Mouse (Mus musculus): ENCODE measurements around the gene Bmp5. TPM values are rescaled to one million over a fixed set of nuclear protein-coding genes. Genes with fewer than 3 reads are reported as not detected.

The Bmp5 gene
- polyA plus RNA-seq, 1 experiment from 2014 or later = 8.4 TPM

DNA sequence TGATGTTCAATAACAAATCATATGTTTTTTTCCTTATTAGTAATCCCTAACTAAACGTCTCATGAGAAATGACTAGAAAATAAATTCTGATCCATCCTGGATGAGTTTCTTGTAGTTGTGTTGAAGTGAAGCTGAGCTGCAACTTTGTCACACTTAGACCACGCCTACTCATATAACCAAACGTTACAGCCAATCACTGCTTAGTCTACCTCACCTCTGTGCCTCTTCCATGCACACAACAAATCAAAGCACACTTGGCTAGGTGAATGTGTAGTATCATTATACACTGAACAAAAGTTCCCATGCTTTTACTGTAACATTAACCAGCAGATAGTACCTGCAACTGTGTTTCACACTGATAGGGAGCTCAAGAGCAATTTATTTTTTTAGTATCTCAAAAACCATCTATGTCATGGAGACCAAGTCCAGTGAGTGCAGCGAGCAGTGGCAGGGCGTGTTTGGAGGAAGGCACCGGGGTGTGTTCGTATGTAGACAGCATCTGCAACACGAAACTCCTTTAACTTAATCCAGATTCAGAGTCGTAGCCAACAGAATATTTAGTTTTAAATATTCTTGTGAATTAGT lies 3.7 kb downstream of the Bmp5 start:
- Histone ChIP-seq H3K9me3 (ENCODE audit: control insufficient read depth, low read length) (no peaks in the 10 kb centered on the region), H3K4me2 (ENCODE audit: low read length) (peak overlapping the region; percentile 65), H3K27ac (replicated peaks in 1 of 2; ENCODE audit: control insufficient read depth in 1 of 2, insufficient read depth in 1 of 2, low read depth in 2 of 2, low read length in 2 of 2) (peak overlapping the region in 1 of 2 experiments; percentile 55; a peak in 2 of 4 replicates), H3K4me3 (ENCODE audit: control insufficient read depth in 1 of 2, insufficient read depth in 1 of 2, low read depth in 1 of 2, low read length in 2 of 2) (peak overlapping the region; percentile 32 to 35), H3K9ac (ENCODE audit: low read length) (peak overlapping the region; percentile 59), H3K4me1 (ENCODE audit: control insufficient read depth in 2 of 2, insufficient read depth in 2 of 2, low read length in 2 of 2) (peaks cover 2 to 8% of the 10 kb centered on the region in 2 experiments; a peak in 3 of 4 replicates), H3K36me3 (ENCODE audit: control insufficient read depth, insufficient read depth, low read length) (no peaks in the 10 kb centered on the region), H3K27me3 (ENCODE audit: control insufficient read depth, insufficient read depth, low read length) (no peaks in the 10 kb centered on the region)
- ATAC-seq (ENCODE audit: insufficient number of reproducible peaks, insufficient read depth, low FRiP score, low read depth) = peak; percentile 69
- WGBS = 27% methylated on average over 9 of the region's 9 CpGs

DNA sequence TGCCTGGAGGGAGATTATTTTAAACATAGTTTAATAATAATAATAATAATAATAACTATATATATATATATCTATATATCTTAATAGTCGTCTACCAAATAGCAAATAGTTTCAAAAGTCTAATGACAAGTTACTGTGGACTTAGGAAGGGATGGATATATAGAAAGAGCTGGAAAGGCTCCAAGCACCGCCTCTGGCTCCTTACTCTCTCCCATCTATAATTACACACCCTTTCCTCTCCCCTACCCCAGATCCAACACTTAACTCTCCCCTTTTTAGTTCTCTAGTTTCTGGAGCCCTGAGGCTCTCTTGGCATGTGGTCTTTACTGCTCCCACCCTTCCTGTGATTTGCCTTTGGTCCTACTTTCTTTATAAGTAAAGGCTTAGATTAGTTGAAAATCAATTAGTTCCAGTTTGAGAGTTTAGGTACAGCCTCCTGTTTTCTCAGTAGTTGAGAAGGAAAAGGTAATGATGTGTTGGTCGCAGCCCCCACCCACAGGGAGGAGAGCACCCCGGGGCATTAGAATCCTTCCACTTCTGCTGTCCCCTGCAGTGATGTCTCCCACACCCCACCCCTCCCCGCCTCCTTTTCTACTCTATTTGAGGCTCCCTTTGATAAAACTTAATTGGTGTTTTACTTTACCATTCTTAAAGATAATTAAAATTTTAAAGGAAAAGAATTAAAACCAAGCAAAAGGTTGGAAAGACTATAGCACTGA lies 5.6 kb downstream of the Bmp5 start:
- Histone ChIP-seq H3K9me3 (ENCODE audit: control insufficient read depth, low read length) (no peaks in the 10 kb centered on the region), H3K4me3 (ENCODE audit: control insufficient read depth in 1 of 2, insufficient read depth in 1 of 2, low read depth in 1 of 2, low read length in 2 of 2) (peak overlapping the region; percentile 7 to 16; a peak in 3 of 4 replicates), H3K9ac (ENCODE audit: low read length) (peak overlapping the region; percentile 39), H3K27ac (replicated peaks in 1 of 2; ENCODE audit: control insufficient read depth in 1 of 2, insufficient read depth in 1 of 2, low read depth in 2 of 2, low read length in 2 of 2) (peak overlapping the region; percentile 2 to 27; a peak in 1 of 4 replicates), H3K27me3 (ENCODE audit: control insufficient read depth, insufficient read depth, low read length) (no peaks in the 10 kb centered on the region), H3K4me2 (ENCODE audit: low read length) (peak overlapping the region; percentile 66), H3K4me1 (ENCODE audit: control insufficient read depth in 2 of 2, insufficient read depth in 2 of 2, low read length in 2 of 2) (peaks cover 2 to 8% of the 10 kb centered on the region in 2 experiments; a peak in 3 of 4 replicates), H3K36me3 (ENCODE audit: control insufficient read depth, insufficient read depth, low read length) (no peaks in the 10 kb centered on the region)
- no peak for ATAC-seq (ENCODE audit: insufficient number of reproducible peaks, insufficient read depth, low FRiP score, low read depth)
- 18% methylated on average over 5 of the region's 5 CpGs for WGBS

DNA sequence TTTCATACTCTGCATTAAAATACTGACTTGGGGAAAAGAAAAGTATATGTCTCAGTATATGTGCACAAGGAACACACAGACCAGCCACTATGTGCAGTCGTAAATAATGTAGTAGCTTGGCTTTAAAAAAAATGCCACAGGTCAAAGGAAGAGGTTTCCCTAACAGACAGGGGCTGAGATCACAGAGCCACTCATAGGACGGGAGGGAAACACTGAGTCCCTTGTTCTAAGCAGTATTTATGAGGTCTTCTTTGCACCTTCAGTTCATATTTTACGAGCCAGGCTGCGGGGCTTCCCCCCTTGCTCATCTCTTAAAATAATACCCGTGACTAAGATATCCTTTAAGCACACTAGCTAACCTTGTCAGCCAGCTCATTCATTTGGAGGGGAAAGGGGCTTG lies 6.4 kb downstream of the Bmp5 start:
- peaks cover 2 to 8% of the 10 kb centered on the region in 2 experiments; a peak in 3 of 4 replicates for H3K4me1 ChIP-seq (ENCODE audit: control insufficient read depth in 2 of 2, insufficient read depth in 2 of 2, low read length in 2 of 2)
- H3K27ac ChIP-seq (replicated peaks in 1 of 2; ENCODE audit: control insufficient read depth in 1 of 2, insufficient read depth in 1 of 2, low read depth in 2 of 2, low read length in 2 of 2) = peak overlapping the region; percentile 10 to 53; a peak in 1 of 4 replicates
- no peaks in the 10 kb centered on the region for H3K36me3 ChIP-seq (ENCODE audit: control insufficient read depth, insufficient read depth, low read length)
- no peaks in the 10 kb centered on the region for H3K27me3 ChIP-seq (ENCODE audit: control insufficient read depth, insufficient read depth, low read length)
- H3K9ac ChIP-seq (ENCODE audit: low read length) = peak overlapping the region; percentile 45; the same call in 1 of the 2 replicates
- WGBS = 17% methylated on average over 5 of the region's 5 CpGs
- no peaks in the 10 kb centered on the region for H3K9me3 ChIP-seq (ENCODE audit: control insufficient read depth, low read length)
- ATAC-seq (ENCODE audit: insufficient number of reproducible peaks, insufficient read depth, low FRiP score, low read depth) = no peak
- H3K4me3 ChIP-seq (ENCODE audit: control insufficient read depth in 1 of 2, insufficient read depth in 1 of 2, low read depth in 1 of 2, low read length in 2 of 2) = peak overlapping the region in 1 of 2 experiments; percentile 15; a peak in 1 of 4 replicates
- H3K4me2 ChIP-seq (ENCODE audit: low read length) = peak overlapping the region; percentile 66

- WGBS = 93% methylated on average over 2 of the region's 2 CpGs
- Histone ChIP-seq H3K4me1 (ENCODE audit: control insufficient read depth in 2 of 2, insufficient read depth in 2 of 2, low read length in 2 of 2) (peaks cover 4 to 8% of the 10 kb centered on the region in 2 experiments; a peak in 3 of 4 replicates), H3K27ac (replicated peaks in 1 of 2; ENCODE audit: control insufficient read depth in 1 of 2, insufficient read depth in 1 of 2, low read depth in 2 of 2, low read length in 2 of 2) (no peak overlapping the region), H3K36me3 (ENCODE audit: control insufficient read depth, insufficient read depth, low read length) (no peaks in the 10 kb centered on the region), H3K9ac (ENCODE audit: low read length) (no peak overlapping the region), H3K27me3 (ENCODE audit: control insufficient read depth, insufficient read depth, low read length) (no peaks in the 10 kb centered on the region), H3K4me3 (ENCODE audit: control insufficient read depth in 1 of 2, insufficient read depth in 1 of 2, low read depth in 1 of 2, low read length in 2 of 2) (no peak overlapping the region), H3K4me2 (ENCODE audit: low read length) (no peak overlapping the region), H3K9me3 (ENCODE audit: control insufficient read depth, low read length) (no peaks in the 10 kb centered on the region)
- ATAC-seq (ENCODE audit: insufficient number of reproducible peaks, insufficient read depth, low FRiP score, low read depth) = no peak
These were observed 8.4 kb downstream of the Bmp5 start for GRCm38 (mm10) chr9:75783573-75783972.

- 92% methylated on average over 5 of the region's 5 CpGs for WGBS
- Histone ChIP-seq H3K4me2 (ENCODE audit: low read length) (no peak overlapping the region), H3K9me3 (ENCODE audit: control insufficient read depth, low read length) (no peaks in the 10 kb centered on the region), H3K4me1 (ENCODE audit: control insufficient read depth in 2 of 2, insufficient read depth in 2 of 2, low read length in 2 of 2) (peaks cover 4 to 8% of the 10 kb centered on the region in 2 experiments; a peak in 3 of 4 replicates), H3K27me3 (ENCODE audit: control insufficient read depth, insufficient read depth, low read length) (no peaks in the 10 kb centered on the region), H3K4me3 (ENCODE audit: control insufficient read depth in 1 of 2, insufficient read depth in 1 of 2, low read depth in 1 of 2, low read length in 2 of 2) (no peak overlapping the region), H3K27ac (replicated peaks in 1 of 2; ENCODE audit: control insufficient read depth in 1 of 2, insufficient read depth in 1 of 2, low read depth in 2 of 2, low read length in 2 of 2) (no peak overlapping the region), H3K9ac (ENCODE audit: low read length) (no peak overlapping the region), H3K36me3 (ENCODE audit: control insufficient read depth, insufficient read depth, low read length) (no peaks in the 10 kb centered on the region)
- no peak for ATAC-seq (ENCODE audit: insufficient number of reproducible peaks, insufficient read depth, low FRiP score, low read depth)
These were observed 10.8 kb downstream of the Bmp5 start for GRCm38 (mm10) chr9:75785959-75786358.

- Histone ChIP-seq H3K9ac (ENCODE audit: low read length) (no peak overlapping the region), H3K4me2 (ENCODE audit: low read length) (no peak overlapping the region), H3K27ac (replicated peaks in 1 of 2; ENCODE audit: control insufficient read depth in 1 of 2, insufficient read depth in 1 of 2, low read depth in 2 of 2, low read length in 2 of 2) (no peak overlapping the region), H3K27me3 (ENCODE audit: control insufficient read depth, insufficient read depth, low read length) (no peaks in the 10 kb centered on the region), H3K9me3 (ENCODE audit: control insufficient read depth, low read length) (no peaks in the 10 kb centered on the region), H3K4me3 (ENCODE audit: control insufficient read depth in 1 of 2, insufficient read depth in 1 of 2, low read depth in 1 of 2, low read length in 2 of 2) (no peak overlapping the region), H3K4me1 (ENCODE audit: control insufficient read depth in 2 of 2, insufficient read depth in 2 of 2, low read length in 2 of 2) (peaks cover 1 to 4% of the 10 kb centered on the region in 2 experiments; a peak in 2 of 4 replicates), H3K36me3 (ENCODE audit: control insufficient read depth, insufficient read depth, low read length) (no peaks in the 10 kb centered on the region)
- no peak for ATAC-seq (ENCODE audit: insufficient number of reproducible peaks, insufficient read depth, low FRiP score, low read depth)
- WGBS = 75% methylated on average over 15 of the region's 15 CpGs
These were observed 12.0 kb downstream of the Bmp5 start for GRCm38 (mm10) chr9:75787121-75787520.

GRCm38 (mm10) chr9:75789879-75790428 lies 14.8 kb downstream of the Bmp5 start:
- no peak overlapping the region for H3K9ac ChIP-seq (ENCODE audit: low read length)
- no peak for ATAC-seq (ENCODE audit: insufficient number of reproducible peaks, insufficient read depth, low FRiP score, low read depth)
- WGBS = 65% methylated on average over 7 of the region's 7 CpGs
- no peaks in the 10 kb centered on the region for H3K27me3 ChIP-seq (ENCODE audit: control insufficient read depth, insufficient read depth, low read length)
- H3K4me2 ChIP-seq (ENCODE audit: low read length) = no peak overlapping the region
- H3K4me1 ChIP-seq (ENCODE audit: control insufficient read depth in 2 of 2, insufficient read depth in 2 of 2, low read length in 2 of 2) = 0 out of 4 replicates have a peak, but pooled peaks cover 0 to 2% of the 10 kb centered on the region in 2 experiments
- no peaks in the 10 kb centered on the region for H3K36me3 ChIP-seq (ENCODE audit: control insufficient read depth, insufficient read depth, low read length)
- no peak overlapping the region for H3K4me3 ChIP-seq (ENCODE audit: control insufficient read depth in 1 of 2, insufficient read depth in 1 of 2, low read depth in 1 of 2, low read length in 2 of 2)
- H3K27ac ChIP-seq (replicated peaks in 1 of 2; ENCODE audit: control insufficient read depth in 1 of 2, insufficient read depth in 1 of 2, low read depth in 2 of 2, low read length in 2 of 2) = no peak overlapping the region
- H3K9me3 ChIP-seq (ENCODE audit: control insufficient read depth, low read length) = no peaks in the 10 kb centered on the region

Data from heart, embryonic 14.5 days (tissue).